Mouse (Mus musculus): ENCODE measurements around the gene Mxd3. TPM values are rescaled to one million over a fixed set of nuclear protein-coding genes. Genes with fewer than 3 reads are reported as not detected.
A peak's percentile ranks its signal among the peaks of the same experiment; 100 is the strongest.

The Mxd3 gene
- polyA plus RNA-seq, 1 experiment from 2014 or later, result 28.8 TPM

GRCm38 (mm10) chr13:55332331-55332730 lies 2.7 kb upstream of the Mxd3 start:
- Histone ChIP-seq H3K27ac (replicated peaks) (no peak overlapping the region), H3K4me2 (no peak overlapping the region), H3K27me3 (0 out of 2 replicates have a peak, but pooled peaks cover 20% of the 10 kb centered on the region), H3K9ac (no peak overlapping the region), H3K9me3 (replicated peaks) (no peaks in the 10 kb centered on the region), H3K36me3 (replicated peaks) (peaks cover 12% of the 10 kb centered on the region), H3K4me1 (replicated peaks) (peaks cover 45% of the 10 kb centered on the region), H3K4me3 (replicated peaks) (no peak overlapping the region)
- WGBS (ENCODE audit: insufficient replicate concordance), result 60% methylated on average over 3 of the region's 3 CpGs
- no peak for ATAC-seq (ENCODE audit: insufficient read depth)

- 0 out of 2 replicates have a peak, but pooled peaks cover 20% of the 10 kb centered on the region for H3K27me3 ChIP-seq
- peak overlapping the region; percentile 83 for H3K4me3 ChIP-seq (replicated peaks)
- peaks cover 28% of the 10 kb centered on the region for H3K36me3 ChIP-seq (replicated peaks)
- WGBS (ENCODE audit: insufficient replicate concordance), result 53% methylated on average over 14 of the region's 14 CpGs
- peak overlapping the region; percentile 87 for H3K9ac ChIP-seq
- H3K27ac ChIP-seq (replicated peaks), result peak overlapping the region; percentile 97
- H3K4me1 ChIP-seq (replicated peaks), result peaks cover 56% of the 10 kb centered on the region
- no peaks in the 10 kb centered on the region for H3K9me3 ChIP-seq (replicated peaks)
- H3K4me2 ChIP-seq, result peak overlapping the region; percentile 96
- ATAC-seq (ENCODE audit: insufficient read depth), result peak; percentile 24
Observed at GRCm38 (mm10) chr13:55330567-55331400, 1.2 kb upstream of the Mxd3 start.

GRCm38 (mm10) chr13:55329109-55329682 lies 427 bp downstream of the Mxd3 start:
- ATAC-seq (ENCODE audit: insufficient read depth), result peak; percentile 33
- Histone ChIP-seq H3K9me3 (replicated peaks) (no peaks in the 10 kb centered on the region), H3K4me1 (replicated peaks) (peaks cover 67% of the 10 kb centered on the region), H3K36me3 (replicated peaks) (peaks cover 42% of the 10 kb centered on the region), H3K27me3 (0 out of 2 replicates have a peak, but pooled peaks cover 13% of the 10 kb centered on the region), H3K9ac (peak overlapping the region; percentile 87), H3K4me3 (replicated peaks) (peak overlapping the region; percentile 83), H3K27ac (replicated peaks) (peak overlapping the region; percentile 97), H3K4me2 (peak overlapping the region; percentile 96)
- WGBS (ENCODE audit: insufficient replicate concordance), result 2% methylated on average over 29 of the region's 29 CpGs

GRCm38 (mm10) chr13:55328641-55329040 lies 982 bp downstream of the Mxd3 start:
- Histone ChIP-seq H3K36me3 (replicated peaks) (peaks cover 48% of the 10 kb centered on the region), H3K9me3 (replicated peaks) (no peaks in the 10 kb centered on the region), H3K27me3 (0 out of 2 replicates have a peak, but pooled peaks cover 13% of the 10 kb centered on the region), H3K27ac (replicated peaks) (peak overlapping the region; percentile 97), H3K4me3 (replicated peaks) (peak overlapping the region; percentile 83), H3K4me2 (peak overlapping the region; percentile 96), H3K4me1 (replicated peaks) (peaks cover 73% of the 10 kb centered on the region), H3K9ac (peak overlapping the region; percentile 87)
- 78% methylated on average over 4 of the region's 4 CpGs for WGBS (ENCODE audit: insufficient replicate concordance)
- no peak for ATAC-seq (ENCODE audit: insufficient read depth)

- Histone ChIP-seq H3K9me3 (replicated peaks) (no peaks in the 10 kb centered on the region), H3K27me3 (0 out of 2 replicates have a peak, but pooled peaks cover 13% of the 10 kb centered on the region), H3K9ac (peak overlapping the region; percentile 87), H3K4me2 (peak overlapping the region; percentile 96), H3K27ac (replicated peaks) (peak overlapping the region; percentile 97), H3K4me1 (replicated peaks) (peaks cover 78% of the 10 kb centered on the region), H3K36me3 (replicated peaks) (peaks cover 52% of the 10 kb centered on the region), H3K4me3 (replicated peaks) (peak overlapping the region; percentile 83)
- ATAC-seq (ENCODE audit: insufficient read depth), result no peak
- WGBS (ENCODE audit: insufficient replicate concordance), result 68% methylated on average over 6 of the region's 6 CpGs
Observed at GRCm38 (mm10) chr13:55328171-55328570, 1.5 kb downstream of the Mxd3 start.

GRCm38 (mm10) chr13:55327633-55328032 lies 2.0 kb downstream of the Mxd3 start:
- Histone ChIP-seq H3K4me2 (peak overlapping the region; percentile 96), H3K36me3 (replicated peaks) (peaks cover 57% of the 10 kb centered on the region), H3K9ac (peak overlapping the region; percentile 87), H3K27ac (replicated peaks) (0 out of 2 replicates have a peak overlapping the region, but pooled peaks have one; percentile 97), H3K4me1 (replicated peaks) (peaks cover 83% of the 10 kb centered on the region), H3K4me3 (replicated peaks) (peak overlapping the region; percentile 83), H3K9me3 (replicated peaks) (no peaks in the 10 kb centered on the region), H3K27me3 (0 out of 2 replicates have a peak, but pooled peaks cover 8% of the 10 kb centered on the region)
- no peak for ATAC-seq (ENCODE audit: insufficient read depth)
- 53% methylated on average over 8 of the region's 8 CpGs for WGBS (ENCODE audit: insufficient replicate concordance)

- Histone ChIP-seq H3K27ac (replicated peaks) (no peak overlapping the region), H3K4me1 (replicated peaks) (peaks cover 88% of the 10 kb centered on the region), H3K27me3 (0 out of 2 replicates have a peak, but pooled peaks cover 3% of the 10 kb centered on the region), H3K36me3 (replicated peaks) (peaks cover 57% of the 10 kb centered on the region), H3K4me2 (peak overlapping the region; percentile 96), H3K9me3 (replicated peaks) (no peaks in the 10 kb centered on the region), H3K4me3 (replicated peaks) (peak overlapping the region; percentile 83), H3K9ac (peak overlapping the region; percentile 21; the same call in 1 of the 2 replicates)
- 53% methylated on average over 4 of the region's 4 CpGs for WGBS (ENCODE audit: insufficient replicate concordance)
- ATAC-seq (ENCODE audit: insufficient read depth), result no peak
Observed at GRCm38 (mm10) chr13:55327169-55327568, 2.5 kb downstream of the Mxd3 start.

- H3K9me3 ChIP-seq (replicated peaks), result no peaks in the 10 kb centered on the region
- H3K4me1 ChIP-seq (replicated peaks), result peaks cover 89% of the 10 kb centered on the region
- H3K27me3 ChIP-seq, result no peaks in the 10 kb centered on the region
- no peak for ATAC-seq (ENCODE audit: insufficient read depth)
- H3K4me2 ChIP-seq, result 0 out of 2 replicates have a peak overlapping the region, but pooled peaks have one; percentile 25
- H3K4me3 ChIP-seq (replicated peaks), result 0 out of 2 replicates have a peak overlapping the region, but pooled peaks have one; percentile 1
- H3K36me3 ChIP-seq (replicated peaks), result peaks cover 59% of the 10 kb centered on the region
- no peak overlapping the region for H3K27ac ChIP-seq (replicated peaks)
- no peak overlapping the region for H3K9ac ChIP-seq
- WGBS (ENCODE audit: insufficient replicate concordance), result 83% methylated on average over 11 of the region's 11 CpGs
Observed at GRCm38 (mm10) chr13:55325596-55325995, 4.0 kb downstream of the Mxd3 start.

GRCm38 (mm10) chr13:55322130-55322825 lies 7.3 kb downstream of the Mxd3 start:
- Histone ChIP-seq H3K4me1 (replicated peaks) (peaks cover 77% of the 10 kb centered on the region), H3K9ac (peak overlapping the region; percentile 99), H3K27ac (replicated peaks) (peak overlapping the region; percentile 84), H3K4me3 (replicated peaks) (peak overlapping the region; percentile 91), H3K27me3 (no peaks in the 10 kb centered on the region), H3K9me3 (replicated peaks) (no peaks in the 10 kb centered on the region), H3K36me3 (replicated peaks) (peaks cover 72% of the 10 kb centered on the region), H3K4me2 (peak overlapping the region; percentile 99)
- peak; percentile 26 for ATAC-seq (ENCODE audit: insufficient read depth)
- WGBS (ENCODE audit: insufficient replicate concordance), result under 1% methylated on average over 31 of the region's 31 CpGs

- peak; percentile 91 for ATAC-seq (ENCODE audit: insufficient read depth)
- Histone ChIP-seq H3K27me3 (no peaks in the 10 kb centered on the region), H3K9me3 (replicated peaks) (no peaks in the 10 kb centered on the region), H3K4me2 (peak within 1 kb of the TSS; percentile 99), H3K9ac (peak within 1 kb of the TSS; percentile 99), H3K27ac (replicated peaks) (peak within 1 kb of the TSS; percentile 84), H3K36me3 (replicated peaks) (peaks cover 72% of the 10 kb centered on the region), H3K4me3 (replicated peaks) (peak within 1 kb of the TSS; percentile 91), H3K4me1 (replicated peaks) (peaks cover 70% of the 10 kb centered on the region)
- under 1% methylated on average over 73 of the region's 73 CpGs for WGBS (ENCODE audit: insufficient replicate concordance)
Observed at GRCm38 (mm10) chr13:55321434-55322129, 8.0 kb downstream of the Mxd3 start, which contains the start of gene Rab24. Gene Rab24 (minus strand): TSS chr13:55321946.

Measured in liver, embryonic 15.5 days (tissue).